Mouse (Mus musculus) right cerebral cortex, adult 18-20 months (tissue): Measurements from ENCODE around the gene Itih5.

Experiments used
- DNase-seq: peaks from one replicate; pipeline ENCODE4 v3.0.0; 2022; ENCODE audit warnings: mixed read lengths

Gene Itih5

DNA sequence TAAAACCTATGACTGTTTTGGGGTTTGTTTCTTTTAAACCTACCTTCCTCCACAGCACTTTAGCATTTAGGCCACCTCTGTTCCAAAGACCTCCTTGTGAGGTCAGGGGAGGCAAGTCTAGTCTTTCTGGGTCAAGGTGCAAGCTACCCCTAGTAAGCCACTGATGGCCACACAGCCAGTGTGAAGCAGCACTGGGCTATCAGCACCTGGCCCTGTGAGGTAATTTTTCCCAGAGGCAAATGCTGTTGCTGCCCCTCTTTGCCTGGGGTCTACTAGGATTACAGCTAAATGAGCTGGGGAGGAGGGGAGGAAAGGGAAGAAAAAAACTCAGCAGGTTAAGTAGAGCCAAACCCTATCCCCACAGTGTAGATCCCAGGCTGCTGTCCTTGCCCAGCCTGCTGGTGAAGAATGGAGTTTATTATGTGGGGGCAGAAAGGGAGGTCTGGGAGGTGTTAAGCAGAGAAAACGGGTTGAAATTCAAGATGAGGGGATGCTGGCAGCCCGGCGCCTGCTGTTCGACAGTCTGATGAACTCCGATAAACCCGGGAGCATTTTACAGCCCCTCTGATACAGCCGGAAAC is 110.6 kb downstream of the Itih5 start:
- no peak for DNase-seq

DNA sequence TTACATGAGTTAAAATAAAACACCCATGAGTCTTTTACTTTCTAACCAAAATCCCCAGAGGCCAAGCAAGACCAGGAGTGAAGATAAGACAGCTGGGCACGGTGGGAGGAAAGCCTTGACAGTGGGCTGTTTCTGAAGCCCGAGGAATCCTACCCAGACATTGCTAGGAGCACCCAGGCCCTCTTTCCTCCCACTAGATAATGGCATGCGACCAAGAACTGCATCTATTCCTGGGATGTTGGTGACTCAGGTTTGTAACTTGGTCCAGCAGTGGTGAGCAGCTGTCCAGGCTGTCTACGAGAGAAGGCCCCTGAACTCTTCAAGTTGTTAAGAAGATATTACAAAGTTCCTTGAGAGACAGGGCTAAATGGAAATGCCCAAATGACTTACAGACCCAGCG is 112.5 kb downstream of the Itih5 start:
- peak; percentile 71 for DNase-seq

DNA sequence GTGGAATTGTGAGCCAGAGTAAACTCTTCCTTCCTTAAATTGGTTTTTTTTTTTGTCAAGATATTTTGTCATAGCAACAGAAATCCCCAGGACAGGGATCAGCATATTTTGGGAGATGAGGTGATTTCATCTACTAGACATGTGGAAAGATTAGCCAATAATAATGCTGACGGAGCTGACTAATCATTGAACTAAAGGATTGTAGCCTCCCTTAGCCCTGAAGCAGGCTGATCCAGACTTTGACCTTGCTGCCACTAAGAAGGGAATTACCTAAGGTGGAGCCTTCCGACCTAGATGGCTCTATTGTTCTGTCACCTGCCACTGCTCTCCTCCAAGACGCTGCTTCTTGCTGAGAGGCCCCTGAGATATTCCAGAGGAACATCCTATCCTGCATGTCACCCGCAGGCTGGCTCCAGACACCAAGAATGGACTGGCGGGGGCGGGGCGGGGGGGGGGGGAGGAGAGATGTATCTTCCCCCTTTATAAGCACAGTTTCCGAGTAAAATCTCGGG is 119.3 kb downstream of the Itih5 start:
- DNase-seq, result no peak

DNA sequence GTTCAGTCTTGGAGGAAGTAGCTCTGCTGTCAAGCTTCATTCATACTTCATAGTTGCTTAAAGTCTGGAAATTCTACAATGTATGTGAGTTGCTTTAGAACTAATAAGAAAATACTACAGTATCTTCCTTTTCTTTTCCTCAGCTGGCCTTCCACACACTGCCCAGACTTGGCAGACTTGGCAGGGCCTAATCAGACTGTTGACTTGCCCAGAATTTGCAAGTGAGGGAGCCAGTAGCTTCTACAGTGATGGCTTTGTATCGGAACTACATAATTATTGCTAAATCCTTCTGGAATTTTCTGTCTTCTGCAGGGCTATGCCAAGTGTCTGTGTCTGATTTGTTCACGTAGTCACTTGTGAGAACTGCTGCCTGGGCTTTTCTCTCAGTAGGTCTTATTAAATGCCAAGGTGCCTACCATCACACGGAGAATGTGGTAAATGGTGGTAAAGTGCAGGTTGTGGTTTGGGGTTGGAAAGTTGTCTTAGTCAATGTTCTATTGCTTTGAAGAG is 120.2 kb downstream of the Itih5 start:
- DNase-seq, result no peak

DNA sequence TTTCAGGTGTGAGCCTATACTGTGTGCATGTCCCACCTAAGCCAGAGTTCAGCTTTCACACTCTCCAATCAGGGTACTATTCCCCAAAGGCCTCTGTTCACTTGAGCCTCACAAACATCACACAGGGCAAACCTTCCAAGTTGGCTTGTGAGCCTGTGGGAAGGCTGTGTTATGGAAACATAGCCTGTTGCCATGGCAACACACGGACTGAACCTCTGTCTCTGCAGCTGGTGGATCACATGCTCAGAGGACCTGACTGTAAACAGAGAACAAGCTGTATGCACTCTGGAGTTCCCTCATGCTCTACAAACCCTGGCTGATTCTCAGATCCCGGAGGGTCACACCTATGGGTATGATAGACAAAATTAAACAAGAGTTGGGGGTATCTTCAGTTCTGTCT is 122.8 kb downstream of the Itih5 start:
- peak; percentile 57 for DNase-seq

DNA sequence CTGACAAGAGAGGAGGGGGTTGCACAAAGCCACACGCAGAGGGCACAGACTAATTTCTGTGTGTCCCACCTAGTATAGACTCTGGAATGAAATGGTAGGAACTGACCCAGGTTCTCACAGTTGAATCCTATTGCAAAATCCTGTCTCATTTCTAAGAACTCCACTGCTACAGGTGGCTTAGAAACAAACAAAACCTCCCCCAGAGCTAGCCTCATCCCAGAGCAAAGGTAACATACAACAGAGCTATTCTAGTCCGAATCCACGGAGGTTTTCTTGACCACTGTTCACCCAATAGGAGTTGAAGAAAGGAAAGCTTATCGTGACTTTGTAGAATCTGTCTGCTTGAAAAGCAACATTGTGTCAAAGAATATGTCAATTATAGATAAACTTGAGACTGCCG is 130.3 kb downstream of the Itih5 start:
- DNase-seq, result no peak

DNA sequence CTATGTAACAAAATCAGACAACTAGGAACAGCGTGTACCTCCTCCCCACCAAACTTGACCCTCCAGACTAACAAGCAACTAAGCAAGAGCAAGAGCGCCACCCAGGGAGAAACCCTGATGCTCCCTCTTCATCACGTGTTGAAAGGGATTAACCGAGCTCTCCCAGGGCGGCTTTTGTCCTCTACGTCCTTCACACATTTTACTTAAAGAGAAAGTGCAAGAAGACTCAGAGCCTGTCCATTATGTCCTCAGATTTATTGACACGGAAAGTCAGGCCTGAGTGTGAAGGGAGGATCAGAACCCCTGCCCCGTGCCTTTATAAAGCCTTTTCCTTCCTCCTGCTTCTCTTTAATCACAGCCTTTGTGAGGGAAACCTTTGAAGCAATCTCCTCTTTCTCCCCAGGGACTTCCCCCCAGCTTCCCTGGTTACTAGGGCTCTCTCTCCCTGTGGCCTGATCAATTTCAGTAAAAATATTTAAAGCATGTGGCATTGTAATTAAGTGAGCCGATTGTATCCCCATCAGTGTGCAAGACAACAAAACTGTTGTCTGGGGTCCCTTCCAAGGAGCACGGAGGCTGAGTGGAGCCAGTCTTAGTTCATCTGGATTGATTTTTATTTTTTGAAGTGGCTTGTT is 131.4 kb downstream of the Itih5 start:
- peak; percentile 32 for DNase-seq

DNA sequence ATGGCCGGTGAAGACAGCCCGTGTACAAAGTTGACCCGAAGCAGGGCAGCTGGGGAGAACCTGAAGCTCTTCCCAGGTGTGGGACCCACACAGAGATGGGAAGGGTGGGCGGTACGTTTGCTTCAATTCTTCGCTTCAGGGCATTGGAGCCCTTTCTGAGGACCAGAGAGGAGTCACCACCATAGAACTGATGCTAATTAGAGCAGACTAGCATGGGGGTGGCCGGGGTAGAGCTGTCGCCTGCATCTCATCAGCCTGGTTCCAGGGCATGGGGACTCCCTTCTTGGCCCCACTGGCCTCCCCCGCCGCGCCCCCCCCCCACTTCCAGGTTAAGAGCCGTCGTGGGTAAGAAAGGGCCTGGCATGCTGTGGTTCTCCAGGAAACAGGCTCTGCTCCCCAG is 132.6 kb downstream of the Itih5 start:
- DNase-seq, result no peak

DNA sequence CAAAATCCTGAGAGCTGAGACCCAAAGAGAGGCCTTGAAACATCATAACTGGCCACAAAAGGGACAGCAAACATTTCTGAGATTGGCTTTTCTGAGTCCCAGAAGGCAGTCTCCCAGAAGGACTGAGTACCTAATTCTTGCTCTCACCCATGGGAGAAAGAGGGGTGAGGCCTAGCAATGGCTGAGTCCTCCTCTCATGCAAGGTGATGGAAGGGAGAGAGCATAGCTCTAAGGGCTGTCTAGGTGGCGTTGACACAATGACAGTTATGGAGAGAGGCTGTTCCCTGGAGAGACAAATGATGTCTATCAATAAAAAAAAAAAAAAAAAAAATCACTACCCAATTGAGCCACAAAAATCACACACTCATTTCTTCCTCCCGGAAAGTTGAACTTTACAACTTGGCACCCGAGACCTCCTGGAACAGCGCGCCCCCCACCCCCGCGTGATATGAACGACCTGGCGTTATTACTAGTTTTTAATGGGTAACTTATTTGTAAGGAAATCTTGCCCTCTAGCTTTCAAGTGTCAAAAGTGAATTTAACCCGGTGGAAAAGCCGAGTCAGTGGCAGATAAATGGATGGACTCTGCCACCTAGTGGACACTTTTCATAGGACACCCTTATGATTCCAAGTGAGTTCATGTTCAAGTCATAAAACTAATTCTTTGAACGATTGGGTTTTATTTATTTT is 134.9 kb downstream of the Itih5 start:
- peak; percentile 63 for DNase-seq

DNA sequence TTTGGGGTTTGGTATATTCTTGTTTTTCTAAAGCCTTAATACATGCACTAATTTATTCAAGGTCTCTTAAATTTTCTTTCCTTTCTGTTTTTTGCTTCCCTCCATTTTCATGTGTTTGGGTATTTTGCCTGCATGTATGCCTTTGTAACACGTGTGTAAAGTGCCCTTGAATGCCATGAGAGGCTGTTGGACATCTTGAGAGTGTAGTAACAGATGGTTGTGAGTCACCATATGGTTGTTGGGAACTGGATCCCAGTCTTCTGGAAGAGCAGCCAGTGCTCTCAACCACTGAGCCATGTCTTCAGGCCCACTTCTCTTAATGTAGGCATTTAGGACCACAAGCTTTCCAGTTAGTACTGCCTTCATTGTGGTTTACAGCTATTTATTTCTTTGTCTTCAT is 135.5 kb downstream of the Itih5 start:
- no peak for DNase-seq

DNA sequence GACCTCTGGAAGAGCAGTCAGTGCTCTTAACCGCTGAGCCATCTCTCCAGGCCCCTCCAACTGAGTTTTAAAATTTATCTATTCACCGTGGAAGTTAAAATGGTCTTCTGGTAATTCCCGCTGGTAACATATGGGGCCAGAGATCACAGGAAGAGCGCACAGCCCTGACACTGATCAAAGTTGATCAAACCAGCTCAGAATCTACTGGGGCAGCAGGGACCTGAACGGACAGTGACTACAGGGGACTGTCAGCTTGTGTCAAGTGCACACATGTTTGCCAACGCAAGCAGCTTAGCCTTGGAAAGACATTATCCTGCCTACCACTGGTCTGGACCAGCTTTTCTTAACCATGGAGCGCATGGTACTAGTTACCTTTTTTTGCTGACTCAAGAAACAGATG is 136.7 kb downstream of the Itih5 start:
- no peak for DNase-seq

DNA sequence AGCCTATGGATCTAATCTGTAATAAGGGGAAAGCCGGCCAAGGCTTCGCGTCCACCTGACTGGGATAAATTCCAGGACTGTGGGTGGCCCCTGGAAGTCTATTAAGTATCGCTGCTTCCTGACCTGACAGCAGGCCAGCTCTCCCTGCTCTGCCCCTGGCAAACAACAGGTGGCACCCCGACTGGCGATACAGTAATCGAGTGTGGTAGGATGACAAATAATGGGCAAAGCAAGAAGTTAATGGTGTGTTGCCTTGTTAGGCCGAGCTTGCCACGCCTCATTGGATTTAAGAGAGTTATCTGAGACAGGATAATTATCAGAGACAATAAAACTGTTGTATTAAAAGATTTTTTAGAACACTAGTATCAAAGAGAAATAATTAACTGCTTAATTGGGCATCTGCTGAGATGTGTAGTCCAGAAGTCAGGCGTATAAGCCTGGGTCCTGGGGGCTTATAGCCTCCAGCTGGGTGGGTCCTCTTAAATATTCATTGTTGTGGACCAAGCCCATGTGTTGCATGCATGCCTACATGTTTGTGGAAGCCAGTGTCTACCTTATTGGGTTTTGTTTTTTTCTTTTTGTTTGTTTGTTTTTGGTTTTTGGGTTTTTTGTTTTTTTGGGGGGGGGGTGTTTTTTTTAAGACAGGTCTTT is 140.3 kb downstream of the Itih5 start:
- no peak for DNase-seq

DNA sequence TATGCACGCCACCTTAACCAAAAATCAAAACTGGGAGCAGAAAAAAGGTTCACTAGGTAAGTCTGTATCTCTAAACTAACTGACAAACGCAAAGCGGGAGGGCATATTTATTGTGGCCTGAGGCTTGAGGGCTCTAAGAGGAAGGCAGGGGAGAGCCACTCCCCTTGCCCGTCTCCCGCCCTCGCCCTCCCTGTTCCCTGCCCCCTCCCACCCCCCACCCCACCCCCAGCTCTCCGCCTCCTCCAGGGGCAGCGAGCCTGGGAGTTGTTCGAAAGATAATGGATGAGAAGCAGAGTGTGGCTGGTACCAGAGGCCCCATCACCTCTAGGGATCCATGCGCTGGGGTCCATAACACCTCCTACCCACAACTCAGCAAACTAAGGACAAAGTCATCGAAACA is 142.5 kb downstream of the Itih5 start:
- DNase-seq, result no peak

DNA sequence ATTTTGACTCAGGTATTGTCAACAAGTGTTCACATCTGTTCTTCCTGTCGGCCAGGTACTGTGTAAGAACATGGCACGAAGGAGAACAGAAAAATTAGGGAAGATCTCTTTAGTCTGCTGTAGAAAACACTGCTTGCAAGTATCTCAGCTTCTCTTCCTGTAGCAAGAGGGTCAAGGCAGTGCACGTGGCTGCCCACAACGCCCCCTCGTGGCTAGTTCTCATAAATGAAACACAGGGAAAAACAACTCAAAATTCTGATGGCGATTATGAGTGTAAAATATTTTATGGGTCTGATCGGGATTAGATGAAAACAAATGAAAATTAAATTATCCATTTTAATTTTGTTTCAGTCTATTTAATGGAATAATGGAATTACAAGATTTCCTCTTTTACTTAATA is 146.9 kb downstream of the Itih5 start:
- DNase-seq, result no peak

DNA sequence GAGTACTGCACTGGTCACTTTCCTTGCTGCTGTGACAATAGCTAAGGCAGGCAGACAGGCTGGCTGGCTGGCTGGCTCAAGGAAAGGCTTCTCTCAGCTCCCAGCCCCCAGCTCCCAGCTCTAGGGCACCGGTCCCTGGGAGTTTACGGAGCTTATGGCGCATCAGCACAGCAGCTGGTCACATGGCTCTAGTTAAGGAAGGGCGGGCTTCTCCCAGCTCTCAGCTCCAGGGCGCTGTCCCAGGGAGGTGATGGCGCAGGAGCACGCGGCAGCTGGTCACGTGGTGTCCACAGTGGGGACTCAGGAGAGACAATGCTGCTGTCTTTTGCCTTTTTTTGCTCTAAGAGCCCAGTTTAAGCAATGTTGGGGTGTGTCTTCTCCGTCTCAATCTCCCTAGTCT is 147.4 kb downstream of the Itih5 start:
- peak; percentile 18 for DNase-seq

DNA sequence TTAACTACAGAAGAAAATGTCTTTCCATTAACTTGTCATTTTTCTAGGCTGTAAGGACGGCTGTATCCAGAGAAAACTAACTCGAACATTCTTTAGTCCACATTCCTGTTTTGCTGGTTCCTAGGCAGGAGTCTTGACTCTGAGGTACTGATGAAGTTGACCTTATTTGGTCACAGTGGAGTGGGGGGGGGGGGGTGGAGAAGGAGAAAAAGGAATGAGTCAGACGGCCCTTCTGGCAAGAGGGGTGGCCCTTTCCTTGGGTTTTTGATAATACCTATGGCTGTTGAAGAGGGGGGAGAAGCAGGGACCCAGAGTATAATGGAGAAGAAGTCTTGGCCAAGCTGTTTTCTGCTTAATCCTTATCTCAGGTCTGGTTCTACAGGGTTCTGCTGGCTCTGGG is 148.0 kb downstream of the Itih5 start:
- DNase-seq, result no peak

DNA sequence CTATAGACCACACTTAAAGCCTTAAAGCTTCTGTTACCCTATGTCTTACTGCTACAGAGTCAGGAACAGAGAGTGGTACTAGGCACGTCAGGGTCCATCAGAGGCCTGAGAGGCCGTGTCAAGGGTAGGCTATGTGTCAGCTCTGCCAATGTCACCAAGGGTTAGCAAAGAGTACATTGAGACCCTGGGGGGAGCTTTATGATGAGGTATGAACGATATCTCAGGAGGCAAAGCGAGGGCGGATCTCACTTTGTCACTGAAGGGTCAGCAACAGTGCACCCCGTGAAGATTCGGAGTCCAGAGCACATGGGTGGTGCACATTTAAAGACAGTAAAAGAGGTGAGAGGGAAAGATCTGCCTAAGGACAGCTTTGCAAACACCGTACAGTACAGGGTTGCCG is 148.6 kb downstream of the Itih5 start:
- no peak for DNase-seq

DNA sequence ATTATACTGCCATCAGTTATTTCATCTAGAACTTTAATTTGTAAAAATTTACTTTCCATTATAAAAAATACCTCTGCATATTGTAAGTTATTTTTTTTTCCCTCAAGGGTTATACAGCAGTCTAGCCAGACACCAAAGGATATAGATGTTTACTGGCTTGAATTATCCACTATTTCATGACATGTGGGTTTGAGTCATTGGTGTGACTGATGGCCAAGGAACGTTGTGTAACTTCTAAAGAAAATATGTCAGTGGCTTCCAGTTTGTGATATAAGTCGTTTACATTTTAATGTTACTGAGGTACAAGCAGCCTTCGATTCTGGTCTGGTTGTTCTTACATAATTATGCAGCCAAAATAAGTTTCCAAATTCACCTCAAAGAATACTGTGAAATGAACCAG is 151.5 kb downstream of the Itih5 start:
- no peak for DNase-seq
